Mouse (Mus musculus): ENCODE results near the gene Grasp.

Grasp gene

GRCm38 (mm10) chr15:101278589-101278988 is 54.6 kb downstream of the Grasp start:
- no peak for DNase-seq

- no peak for DNase-seq
Observed at GRCm38 (mm10) chr15:101279430-101279999, 55.5 kb downstream of the Grasp start.

Measured in thymus, postnatal 14 days (tissue).